Mouse (Mus musculus): ENCODE results near the gene Med27.
A peak's percentile ranks its signal among the peaks of the same experiment; 100 is the strongest.

Gene Med27

GRCm38 (mm10) chr2:29473907-29474306 is 127.3 kb downstream of the Med27 start:
- DNase-seq: no peak

GRCm38 (mm10) chr2:29476702-29477101 is 130.1 kb downstream of the Med27 start:
- no peak for DNase-seq

GRCm38 (mm10) chr2:29481856-29482255 is 135.2 kb downstream of the Med27 start:
- DNase-seq: no peak

GRCm38 (mm10) chr2:29482979-29483718 is 136.5 kb downstream of the Med27 start:
- no peak for DNase-seq

GRCm38 (mm10) chr2:29485519-29485918 is 138.9 kb downstream of the Med27 start:
- no peak for DNase-seq

GRCm38 (mm10) chr2:29486491-29486890 is 139.9 kb downstream of the Med27 start:
- no peak for DNase-seq

GRCm38 (mm10) chr2:29487652-29488051 is 141.0 kb downstream of the Med27 start:
- DNase-seq: no peak

- no peak for DNase-seq
Observed at GRCm38 (mm10) chr2:29488379-29489236, 142.0 kb downstream of the Med27 start.

GRCm38 (mm10) chr2:29491656-29492055 is 145.0 kb downstream of the Med27 start:
- DNase-seq: no peak

- DNase-seq: peak; percentile 37 to 55
Observed at GRCm38 (mm10) chr2:29493396-29494031, 146.9 kb downstream of the Med27 start.

- DNase-seq: peak; percentile 60 to 69
Observed at GRCm38 (mm10) chr2:29495271-29495670, 148.7 kb downstream of the Med27 start.

- DNase-seq: no peak
Observed at GRCm38 (mm10) chr2:29500601-29501350, 154.2 kb downstream of the Med27 start.

GRCm38 (mm10) chr2:29501381-29501780 is 154.8 kb downstream of the Med27 start:
- no peak for DNase-seq

- no peak for DNase-seq
Observed at GRCm38 (mm10) chr2:29504848-29505247, 158.2 kb downstream of the Med27 start.

- no peak for DNase-seq
Observed at GRCm38 (mm10) chr2:29506411-29506810, 159.8 kb downstream of the Med27 start.

GRCm38 (mm10) chr2:29513131-29513530 is 166.5 kb downstream of the Med27 start:
- DNase-seq: no peak

GRCm38 (mm10) chr2:29514836-29515235 is 168.2 kb downstream of the Med27 start:
- peak in 1 of 2 experiments; percentile 39 for DNase-seq

GRCm38 (mm10) chr2:29515831-29516447 is 169.3 kb downstream of the Med27 start:
- peak; percentile 80 to 85 for DNase-seq

- DNase-seq: no peak
Observed at GRCm38 (mm10) chr2:29516621-29517170, 170.1 kb downstream of the Med27 start.

GRCm38 (mm10) chr2:29519402-29519801 is 172.8 kb downstream of the Med27 start:
- DNase-seq: peak; percentile 58

GRCm38 (mm10) chr2:29520206-29520605 is 173.6 kb downstream of the Med27 start:
- DNase-seq: peak; percentile 52 to 64

- DNase-seq: no peak
Observed at GRCm38 (mm10) chr2:29521486-29521885, 174.9 kb downstream of the Med27 start.
